Mouse (Mus musculus) erythroblast, adult 5-6 weeks (primary cell): ENCODE results near the gene BC055324. TPM values are rescaled to one million over a fixed set of nuclear protein-coding genes. Genes with fewer than 3 reads are reported as not detected.

Source experiments
- ATAC-seq: replicated peaks from 2 replicates; pipeline ENCODE4 v1.8.0; 2016; ENCODE audit warnings: moderate number of reproducible peaks, mild to moderate bottlenecking, moderate TSS enrichment, inconsistent platforms; ENCODE audit not compliant: poor library complexity, low FRiP score, severe bottlenecking
- total RNA-seq, 2 experiments: library from RNA; stranded (forward) in 1 of 2; stranded (reverse) in 1 of 2; fragments of 150-400 nt in 1 of 2; fragments of 200-764, 138-1000 nt in 1 of 2; gene quantifications; 2 replicates each; pipeline versions ENCODE4 v1.2.3 to v1.2.4; 2015 to 2017; ENCODE audit warnings: low replicate concordance in 2 of 2

BC055324 gene
- total RNA-seq, 2 experiments from 2014 or later = 5.4 to 6.9 TPM

- no peak for ATAC-seq
These were observed 30.4 kb downstream of the BC055324 start for GRCm38 (mm10) chr1:163964008-163964689.

- no peak for ATAC-seq
These were observed 36.6 kb downstream of the BC055324 start for GRCm38 (mm10) chr1:163958036-163958435.

GRCm38 (mm10) chr1:163953396-163953795, 41.2 kb downstream of the BC055324 start:
- ATAC-seq = no peak

- ATAC-seq = no peak
These were observed 52.5 kb downstream of the BC055324 start for GRCm38 (mm10) chr1:163942056-163942455.

GRCm38 (mm10) chr1:163934591-163934990, 60.0 kb downstream of the BC055324 start:
- ATAC-seq = no peak

GRCm38 (mm10) chr1:163931801-163932200, 62.8 kb downstream of the BC055324 start:
- ATAC-seq = no peak

GRCm38 (mm10) chr1:163930458-163930794, 64.2 kb downstream of the BC055324 start:
- peak; percentile 50 for ATAC-seq

GRCm38 (mm10) chr1:163929636-163930457, 64.7 kb downstream of the BC055324 start:
- ATAC-seq = peak; percentile 77

- no peak for ATAC-seq
These were observed 65.8 kb downstream of the BC055324 start, which contains the start of gene Scyl3 for GRCm38 (mm10) chr1:163928846-163929245. Gene Scyl3 (plus strand): TSS chr1:163929100.

- no peak for ATAC-seq
These were observed 70.5 kb downstream of the BC055324 start for GRCm38 (mm10) chr1:163924093-163924492.

GRCm38 (mm10) chr1:163917349-163918160, 77.0 kb downstream of the BC055324 start:
- ATAC-seq = no peak

GRCm38 (mm10) chr1:163911981-163912380, 82.6 kb downstream of the BC055324 start:
- no peak for ATAC-seq

- no peak for ATAC-seq
These were observed 83.8 kb downstream of the BC055324 start for GRCm38 (mm10) chr1:163910785-163911184.

GRCm38 (mm10) chr1:163910343-163910742, 84.3 kb downstream of the BC055324 start:
- ATAC-seq = peak; percentile 84; the same call in 1 of the 2 replicates

GRCm38 (mm10) chr1:163908389-163908788, 86.2 kb downstream of the BC055324 start:
- ATAC-seq = no peak

- no peak for ATAC-seq
These were observed 87.4 kb downstream of the BC055324 start for GRCm38 (mm10) chr1:163907007-163907811.

GRCm38 (mm10) chr1:163903411-163903810, 91.2 kb downstream of the BC055324 start:
- ATAC-seq = no peak

- no peak for ATAC-seq
These were observed 94.4 kb downstream of the BC055324 start for GRCm38 (mm10) chr1:163900168-163900567.

- ATAC-seq = no peak
These were observed 95.0 kb downstream of the BC055324 start for GRCm38 (mm10) chr1:163899575-163899974.
